Mouse (Mus musculus): ENCODE data around the gene Bub1b.
"Not testable (repeated sequence)": the region's sequence is repeated elsewhere in the genome, so short reads cannot be mapped to it uniquely, and the experiment has no call there.

Bub1b gene

DNA sequence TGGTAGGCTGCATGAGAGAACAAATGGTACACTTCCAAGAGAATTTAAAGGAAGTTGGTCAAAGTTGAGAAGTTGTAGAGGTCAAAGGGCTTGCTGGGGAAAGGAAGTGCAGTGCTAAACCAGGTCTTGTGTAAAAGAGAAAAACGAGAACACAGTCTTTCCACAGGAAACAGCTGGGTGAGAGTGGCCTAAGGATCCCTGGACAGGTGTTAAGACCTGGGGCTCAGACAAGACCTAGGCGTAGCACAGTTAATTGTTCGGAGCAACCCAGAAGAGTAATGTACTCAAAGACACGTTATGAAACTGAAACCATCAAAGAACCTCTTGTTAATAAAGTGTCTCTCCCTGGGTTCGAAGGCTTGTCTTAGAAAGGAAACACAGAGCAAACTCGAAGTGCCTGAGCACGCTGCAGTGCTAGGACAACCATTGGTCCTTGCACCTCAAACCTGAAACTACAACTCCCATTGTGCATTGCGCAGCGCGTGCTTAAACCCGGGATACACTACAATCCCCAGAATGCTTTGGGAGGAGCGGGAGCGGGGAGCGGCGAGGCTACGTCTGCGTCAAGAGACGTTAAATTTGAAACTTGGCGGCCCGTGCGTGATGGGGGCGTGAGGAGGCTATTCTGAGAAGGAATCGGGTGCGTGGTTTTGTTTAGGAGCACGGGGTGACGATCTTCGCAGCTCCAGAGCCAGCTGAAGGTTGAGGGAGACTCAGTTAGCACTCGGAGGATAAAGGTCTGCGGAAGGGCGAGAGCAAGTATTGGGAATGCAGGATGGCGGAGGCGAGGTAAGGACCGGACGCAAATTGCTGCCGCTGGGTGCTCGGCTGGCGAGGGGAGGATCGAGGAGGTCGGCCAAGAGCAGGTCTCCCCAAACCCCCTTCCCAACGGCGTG lies at the start of gene Bub1b:
Gene Bub1b, plus strand, starts transcription at position 539 of the 896 bp plus-strand sequence.
- DNase-seq (ENCODE audit: low spot score): peak; percentile 99

- peak; percentile 79 for DNase-seq (ENCODE audit: low spot score)
Observed at GRCm38 (mm10) chr2:118548421-118549221, 49.4 kb upstream of the Bub1b start.

DNA sequence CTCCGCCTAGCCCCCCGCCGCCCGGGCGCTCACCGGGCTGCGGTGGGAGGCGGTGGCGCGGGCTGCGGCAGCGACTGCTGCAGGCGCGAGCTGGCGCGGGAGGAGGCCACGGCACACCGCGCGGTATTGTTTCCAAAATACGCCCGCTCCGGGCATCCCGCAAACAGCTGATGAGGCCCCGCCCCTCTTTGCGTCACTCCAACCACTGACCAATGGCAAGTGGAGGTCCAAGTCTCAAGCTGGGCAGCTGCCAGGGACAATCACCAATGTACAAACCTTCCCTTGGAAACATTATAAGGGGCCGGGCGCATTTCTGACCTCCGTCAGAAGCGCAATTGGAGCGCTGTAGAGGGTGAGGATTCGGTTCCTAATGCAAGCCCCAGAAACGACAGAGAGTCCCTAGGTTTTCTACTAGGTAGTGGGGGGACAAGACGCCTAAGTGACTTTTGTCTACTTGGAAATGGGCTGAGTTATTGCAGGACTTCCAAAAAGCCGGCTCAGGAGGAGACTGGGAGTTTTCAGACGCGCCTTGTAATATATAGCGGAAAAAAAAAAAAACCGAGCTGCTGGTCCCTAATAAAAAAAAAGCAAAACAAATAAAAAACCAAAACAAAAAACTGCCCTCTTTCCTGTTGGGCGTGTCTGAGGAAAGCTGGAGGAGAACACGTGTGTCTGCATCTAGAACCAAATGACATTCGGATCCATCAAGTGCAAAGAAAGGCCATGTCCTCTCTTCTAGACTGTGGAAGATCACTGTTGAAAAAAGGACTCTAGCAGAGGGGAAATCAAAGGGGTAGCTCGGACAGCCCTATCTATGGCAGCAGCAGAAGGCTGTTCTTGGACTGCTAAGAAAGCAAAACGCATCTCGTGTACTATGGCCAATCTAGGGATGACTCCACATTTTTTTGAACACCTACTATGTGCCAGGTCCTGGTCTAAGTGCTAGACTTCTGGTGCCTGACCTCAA lies 48.2 kb upstream of the Bub1b start, which contains the start of gene Bmf:
Gene Bmf, minus strand, starts transcription at position 181 of the 967 bp plus-strand sequence.
- DNase-seq (ENCODE audit: low spot score): peak; percentile 99

- no peak for DNase-seq (ENCODE audit: low spot score)
Observed at GRCm38 (mm10) chr2:118551606-118552005, 46.4 kb upstream of the Bub1b start.

GRCm38 (mm10) chr2:118554356-118554990 lies 43.5 kb upstream of the Bub1b start:
- not testable (repeated sequence) for DNase-seq (ENCODE audit: low spot score)

DNA sequence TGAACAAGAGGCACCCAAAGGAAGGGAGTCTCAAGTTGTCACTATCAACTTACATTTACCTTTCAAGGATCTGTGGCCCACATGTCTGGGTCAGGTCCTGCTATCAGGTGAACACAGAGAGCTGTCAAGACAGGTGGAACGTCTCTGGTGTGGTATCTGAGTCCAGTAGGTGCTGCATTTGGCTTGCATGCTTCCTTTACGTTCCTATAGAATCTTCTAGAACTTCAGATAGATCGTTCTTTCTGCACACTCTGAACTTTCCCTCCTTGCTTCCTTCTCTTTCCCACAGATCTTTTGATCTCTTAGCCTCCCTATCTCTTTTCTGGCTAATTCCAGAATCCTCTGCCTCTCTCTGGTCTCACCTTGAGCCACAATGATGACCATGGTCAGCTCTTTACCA lies 39.6 kb upstream of the Bub1b start:
- DNase-seq (ENCODE audit: low spot score): no peak

GRCm38 (mm10) chr2:118562015-118562414 lies 36.0 kb upstream of the Bub1b start:
- no peak for DNase-seq (ENCODE audit: low spot score)

- DNase-seq (ENCODE audit: low spot score): no peak
Observed at GRCm38 (mm10) chr2:118562431-118562830, 35.6 kb upstream of the Bub1b start.

GRCm38 (mm10) chr2:118567179-118567578 lies 30.8 kb upstream of the Bub1b start:
- no peak for DNase-seq (ENCODE audit: low spot score)

DNA sequence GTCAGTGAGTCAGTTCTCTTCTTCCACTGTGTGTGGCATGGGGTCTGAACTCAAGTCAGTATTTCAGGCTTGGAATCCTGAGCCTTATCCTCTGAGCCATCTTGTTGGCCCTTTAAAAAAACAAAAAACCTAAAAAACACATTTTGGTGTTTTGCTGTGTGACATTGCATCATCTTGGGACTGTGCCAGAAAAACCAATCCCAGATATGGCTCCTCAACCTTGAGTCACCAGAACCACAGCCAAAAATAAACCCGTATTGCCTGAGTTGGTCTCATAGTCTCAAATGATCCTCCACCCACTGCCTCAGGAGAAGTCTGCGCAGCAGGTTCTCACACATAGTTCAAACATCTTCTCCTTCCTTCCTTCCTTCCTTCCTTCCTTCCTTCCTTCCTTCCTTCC lies 27.1 kb upstream of the Bub1b start:
- no peak for DNase-seq (ENCODE audit: low spot score)

DNA sequence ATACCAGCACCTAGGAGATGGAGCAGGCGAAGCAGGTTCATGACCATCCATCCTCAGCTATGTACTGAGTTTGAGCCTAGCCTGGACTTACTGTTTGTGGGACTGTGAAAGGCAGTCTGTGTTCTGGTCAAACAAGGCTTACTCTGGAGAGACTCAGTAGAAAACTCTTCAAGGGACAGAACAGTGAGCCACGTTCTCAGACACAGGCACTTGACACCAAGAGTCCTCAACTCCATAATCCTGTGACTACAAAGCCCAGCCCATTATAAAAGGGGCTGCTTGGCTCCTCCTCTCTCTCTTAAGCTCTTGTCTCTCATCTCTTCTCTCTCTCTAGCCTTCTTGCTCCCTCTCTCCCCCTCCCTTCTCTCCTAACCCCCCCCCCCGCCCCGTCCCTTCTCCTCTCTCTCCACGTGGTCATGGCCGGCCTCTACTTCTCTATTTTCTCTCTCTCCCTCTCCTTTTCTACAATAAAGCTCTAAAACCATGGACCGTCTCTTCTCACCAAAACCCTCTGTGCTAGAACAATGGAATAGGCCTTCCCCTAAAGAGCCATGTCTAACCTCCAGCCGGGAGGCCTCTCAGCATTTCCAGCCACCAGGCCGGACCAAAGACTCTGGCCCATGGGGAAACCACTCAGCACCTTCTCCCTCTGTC lies 25.7 kb upstream of the Bub1b start:
- DNase-seq (ENCODE audit: low spot score): no peak

GRCm38 (mm10) chr2:118573135-118573534 lies 24.9 kb upstream of the Bub1b start:
- no peak for DNase-seq (ENCODE audit: low spot score)

GRCm38 (mm10) chr2:118586013-118586412 lies 12.0 kb upstream of the Bub1b start:
- DNase-seq (ENCODE audit: low spot score): no peak

DNA sequence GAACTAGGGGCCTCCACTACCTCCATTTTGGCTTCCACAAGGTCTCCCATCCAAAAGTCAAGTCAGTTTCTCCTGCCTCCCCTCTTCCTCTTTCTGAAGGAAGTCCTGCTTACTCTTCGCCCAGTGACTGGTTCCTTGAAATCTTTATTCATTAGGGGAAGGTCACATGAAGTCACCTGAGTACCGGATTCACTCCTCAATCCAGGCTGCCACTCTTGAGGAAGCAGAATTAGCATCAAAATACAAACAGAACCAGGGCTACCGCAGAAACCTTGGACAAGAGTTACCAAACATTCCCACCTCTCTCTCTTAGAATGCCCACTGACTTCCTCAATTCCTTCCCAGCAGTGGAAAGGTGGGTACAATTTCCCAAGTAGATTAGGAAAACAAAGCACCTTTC lies 10.3 kb upstream of the Bub1b start:
- no peak for DNase-seq (ENCODE audit: low spot score)

- no peak for DNase-seq (ENCODE audit: low spot score)
Observed at GRCm38 (mm10) chr2:118591083-118591482, 6.9 kb upstream of the Bub1b start.

DNA sequence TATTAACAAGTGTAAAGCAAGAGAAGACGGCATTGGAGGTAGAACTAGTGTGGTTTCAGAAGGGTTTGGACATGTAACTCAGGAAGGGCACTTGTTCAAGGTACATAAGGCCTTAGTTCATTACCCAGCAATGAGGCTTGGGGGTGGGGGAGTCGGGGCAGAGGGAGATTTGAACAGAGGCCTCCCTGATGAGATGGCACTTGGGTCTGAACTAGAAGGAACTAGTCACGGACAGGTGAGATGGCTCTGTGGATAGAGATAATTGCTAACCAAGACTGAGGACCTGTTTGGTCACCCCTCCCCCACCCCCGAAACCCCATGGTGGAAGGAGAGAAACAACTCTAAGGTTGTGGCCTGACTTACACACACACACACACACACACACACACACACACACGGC lies 1.1 kb downstream of the Bub1b start:
- DNase-seq (ENCODE audit: low spot score): peak; percentile 17

DNA sequence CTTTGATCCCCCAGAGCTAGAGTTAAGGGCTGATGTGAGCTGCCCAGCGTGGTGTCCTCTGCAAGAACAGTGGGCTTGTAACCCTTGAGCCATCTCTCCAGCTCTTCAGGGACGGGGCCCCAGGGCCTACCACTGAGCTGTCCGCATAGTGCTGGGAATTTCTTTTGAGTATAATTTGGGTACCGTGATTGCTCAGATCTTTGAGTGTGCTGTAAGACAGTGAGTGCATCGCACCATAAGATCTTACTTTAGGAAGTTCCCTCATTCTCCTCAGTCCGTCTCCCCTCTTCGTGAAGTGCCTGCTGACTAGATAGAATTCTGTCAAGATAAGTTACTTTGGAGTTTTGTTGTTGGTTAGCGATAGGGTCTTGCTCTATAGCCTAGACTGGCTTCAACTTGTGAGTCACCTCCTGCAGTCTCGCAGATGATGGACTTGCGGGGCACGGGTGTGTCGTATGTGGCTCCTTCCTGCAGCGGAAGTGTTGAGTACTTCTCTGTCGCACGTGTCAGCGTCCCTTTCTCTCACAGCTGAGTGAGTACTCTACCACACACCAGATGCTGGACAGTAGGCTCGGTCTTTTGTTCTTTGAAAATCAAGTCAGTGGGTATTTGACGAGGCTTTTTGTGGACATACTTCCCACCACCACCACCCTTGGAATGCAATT lies 3.7 kb downstream of the Bub1b start:
- DNase-seq (ENCODE audit: low spot score): no peak

DNA sequence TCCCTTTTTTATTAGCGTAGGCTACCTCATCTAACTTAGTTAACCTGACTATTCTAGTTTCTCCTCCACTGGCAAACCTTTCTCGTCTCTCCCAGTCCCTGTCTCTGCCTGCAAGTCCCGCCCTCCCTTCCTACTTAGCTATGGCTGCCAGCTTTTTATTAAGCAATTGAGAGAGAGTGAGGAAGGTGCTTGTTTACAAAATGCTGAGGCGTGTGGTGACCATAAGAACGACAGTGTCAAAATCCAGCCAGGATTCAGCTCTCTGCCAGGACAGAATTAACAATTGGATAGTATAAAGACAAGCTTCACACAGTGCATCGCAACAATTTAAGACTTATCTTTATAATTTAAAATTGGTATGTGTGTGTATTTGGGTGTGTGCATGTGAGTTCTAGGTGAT lies 6.1 kb downstream of the Bub1b start:
- DNase-seq (ENCODE audit: low spot score): no peak

GRCm38 (mm10) chr2:118606032-118606431 lies 8.0 kb downstream of the Bub1b start:
- peak; percentile 68 for DNase-seq (ENCODE audit: low spot score)

DNA sequence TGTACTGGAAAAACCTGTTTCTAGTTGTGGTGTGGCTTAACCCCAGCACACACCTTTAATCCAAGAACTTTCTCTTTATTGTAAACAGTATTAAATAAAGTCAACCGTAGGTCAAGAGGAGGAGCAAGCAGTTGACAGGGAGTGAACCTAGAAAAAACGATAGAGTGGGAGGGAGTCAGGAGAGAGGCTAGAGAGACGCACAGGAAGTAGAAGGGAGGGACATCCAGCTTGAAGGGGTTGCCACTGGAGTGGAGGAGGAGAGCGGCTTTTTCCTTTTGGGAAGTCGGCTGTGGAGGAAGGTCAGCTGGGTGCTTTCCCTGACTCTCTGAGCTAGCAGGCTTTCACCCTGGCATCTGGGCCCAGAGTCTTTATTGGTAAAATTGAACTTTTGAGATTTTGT lies 9.0 kb downstream of the Bub1b start:
- DNase-seq (ENCODE audit: low spot score): no peak

All from embryo, embryonic 10.5 days (tissue).